20 mouse cellular contexts compared by ENCODE assay signal in the genomic region with DNA sequence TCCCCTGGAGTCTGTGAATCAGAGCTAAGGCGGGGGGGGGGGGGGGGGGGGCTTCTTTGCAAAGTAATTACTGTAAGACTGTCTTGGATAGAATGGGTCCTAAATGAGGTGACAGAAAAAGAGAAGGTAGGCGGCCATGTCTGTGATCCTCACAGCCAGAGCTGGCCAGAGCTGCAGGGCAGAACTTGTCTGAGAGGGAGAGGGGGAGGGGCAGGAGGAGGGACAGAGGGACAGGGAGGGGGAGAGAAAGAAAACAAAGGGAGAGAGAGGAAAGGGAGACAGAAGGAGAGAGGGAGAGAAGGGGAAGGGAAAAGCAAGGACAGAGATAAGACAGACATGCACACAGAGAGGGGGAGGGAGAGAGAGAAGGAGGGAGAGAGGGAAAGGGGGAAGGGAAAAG. TPM values are rescaled to one million over a fixed set of nuclear protein-coding genes. Genes with fewer than 3 reads are reported as not detected.
DNase-seq lines count a peak whose midpoint lies in the region; ATAC-seq and TF ChIP-seq lines count a peak whose summit lies in the region.
"Had no signal": no experiment of that assay in that cellular context is flagged by ENCODE, and none has a peak within 500 bp of the region (broad histone marks: within the 10 kb centered on the region; RNA-seq: fewer than 3 reads in every experiment).

No protein-coding gene starts in this region.

- ATAC-seq in midbrain, embryonic 16.5 days: no peak
- ATAC-seq: forebrain, embryonic 14.5 days; hindbrain, embryonic 16.5 days; inflammation-experienced regulatory T-cells, adult 6 months had no signal

- TF ChIP-seq CTCF in E14TG2a.4 (conservative IDR thresholded peaks at IDR 0.05; ENCODE audit: low read length): no peak

- peak; percentile 51 for DNase-seq in embryo, embryonic 10.5 days (ENCODE audit: low spot score)
- DNase-seq in embryo, embryonic 11 days: no peak
- DNase-seq in midbrain, embryonic 10.5 days (ENCODE audit: low spot score): no peak
- peak; percentile 25 for DNase-seq in embryonic facial prominence, embryonic 10.5 days (ENCODE audit: low spot score)
- DNase-seq in frontal cortex, adult 2 months (ENCODE audit: extremely low spot score in 1 of 2, low spot score in 1 of 2): no peak
- DNase-seq: adrenal gland, adult 8-10 months; adrenal gland, postnatal 36 days; cerebellum, adult 9-10 months; gastrocnemius, postnatal 10 days; heart, adult 18-20 months; heart, postnatal 14 days; kidney, adult 11 months had no signal

- no peak overlapping the region for H3K9ac ChIP-seq in midbrain, embryonic 16.5 days (ENCODE audit: low read depth, low read length)
- H3K9ac ChIP-seq: heart, embryonic 15.5 days; hindbrain, embryonic 12.5 days had no signal

- no peak overlapping the region for H3K4me2 ChIP-seq in midbrain, embryonic 16.5 days (ENCODE audit: low read length)
- H3K4me2 ChIP-seq: heart, embryonic 11.5 days; heart, embryonic 15.5 days; hindbrain, embryonic 12.5 days had no signal

- H3K27ac ChIP-seq in midbrain, embryonic 10.5 days (replicated peaks): peak overlapping the region; percentile 70
- no peak overlapping the region for H3K27ac ChIP-seq in midbrain, embryonic 16.5 days (ENCODE audit: low read length)
- peak overlapping the region; percentile 72 for H3K27ac ChIP-seq in embryonic facial prominence, embryonic 10.5 days (replicated peaks)
- H3K27ac ChIP-seq: heart, embryonic 15.5 days; hindbrain, embryonic 12.5 days had no signal

- no peaks in the 10 kb centered on the region for H3K9me3 ChIP-seq in midbrain, embryonic 10.5 days (replicated peaks)
- no peaks in the 10 kb centered on the region for H3K9me3 ChIP-seq in midbrain, embryonic 16.5 days (replicated peaks; ENCODE audit: control insufficient read depth, low read length, poor library complexity, severe bottlenecking)
- H3K9me3 ChIP-seq in E14TG2a.4 (ENCODE audit: low read length): peaks cover 12% of the 10 kb centered on the region
- H3K9me3 ChIP-seq in embryonic facial prominence, embryonic 10.5 days: no peaks in the 10 kb centered on the region
- H3K9me3 ChIP-seq: heart, embryonic 15.5 days; hindbrain, embryonic 12.5 days had no signal

- peaks cover 42% of the 10 kb centered on the region for H3K4me1 ChIP-seq in midbrain, embryonic 10.5 days
- H3K4me1 ChIP-seq in midbrain, embryonic 16.5 days (ENCODE audit: control insufficient read depth, insufficient read depth, low read length): peaks cover 3% of the 10 kb centered on the region
- H3K4me1 ChIP-seq in E14TG2a.4 (replicated peaks; ENCODE audit: low read depth, low read length): peaks cover 89% of the 10 kb centered on the region
- H3K4me1 ChIP-seq in embryonic facial prominence, embryonic 10.5 days: peaks cover 41% of the 10 kb centered on the region

- no peaks in the 10 kb centered on the region for H3K36me3 ChIP-seq in midbrain, embryonic 10.5 days
- no peaks in the 10 kb centered on the region for H3K36me3 ChIP-seq in midbrain, embryonic 16.5 days (ENCODE audit: control insufficient read depth, insufficient read depth, low read length)
- peaks cover 11% of the 10 kb centered on the region for H3K36me3 ChIP-seq in E14TG2a.4 (ENCODE audit: insufficient read depth, low read length)
- H3K36me3 ChIP-seq in embryonic facial prominence, embryonic 10.5 days (replicated peaks): no peaks in the 10 kb centered on the region
- H3K36me3 ChIP-seq: heart, embryonic 15.5 days; hindbrain, embryonic 12.5 days had no signal

- H3K4me3 ChIP-seq in midbrain, embryonic 10.5 days: no peak overlapping the region
- H3K4me3 ChIP-seq in midbrain, embryonic 16.5 days (ENCODE audit: low read depth, low read length): no peak overlapping the region
- peak overlapping the region; percentile 14; the same call in 1 of the 2 replicates for H3K4me3 ChIP-seq in E14TG2a.4 (replicated peaks; ENCODE audit: low read length)
- no peak overlapping the region for H3K4me3 ChIP-seq in embryonic facial prominence, embryonic 10.5 days
- H3K4me3 ChIP-seq: heart, embryonic 15.5 days; hindbrain, embryonic 12.5 days had no signal

- WGBS in midbrain, embryonic 10.5 days: 26% methylated on average over 1 of the region's 2 CpGs
- WGBS in midbrain, embryonic 16.5 days: 24% methylated on average over 2 of the region's 2 CpGs
- 12% methylated on average over 2 of the region's 2 CpGs for WGBS in embryonic facial prominence, embryonic 10.5 days

- no peaks in the 10 kb centered on the region for H3K27me3 ChIP-seq in midbrain, embryonic 10.5 days (ENCODE audit: low read depth, poor library complexity, severe bottlenecking)
- no peaks in the 10 kb centered on the region for H3K27me3 ChIP-seq in midbrain, embryonic 16.5 days (ENCODE audit: control insufficient read depth, insufficient read depth, low read depth, low read length)
- no peaks in the 10 kb centered on the region for H3K27me3 ChIP-seq in E14TG2a.4 (ENCODE audit: insufficient read depth, low read length)
- no peaks in the 10 kb centered on the region for H3K27me3 ChIP-seq in embryonic facial prominence, embryonic 10.5 days (replicated peaks; ENCODE audit: low read depth, poor library complexity, severe bottlenecking)
- H3K27me3 ChIP-seq: hindbrain, embryonic 12.5 days had no signal

RNA-seq across cellular contexts. Expression of a gene that starts 27.2 kb away (rescaled TPM):
- 0.58 and 1.1 TPM in 2 replicates for polyA plus RNA-seq in midbrain, embryonic 10.5 days (2016; fragmentation: Nextera tagmentation; extraction: Ambion mirVana)
- 1.2 and 1.3 TPM in 2 replicates for polyA plus RNA-seq in midbrain, embryonic 16.5 days (2015; fragmentation: Nextera tagmentation; extraction: Ambion mirVana)
- 0.41 and 0.69 TPM in 2 replicates for polyA plus RNA-seq in embryonic facial prominence, embryonic 10.5 days (2016; fragmentation: Nextera tagmentation; extraction: Ambion mirVana)
- 3.0 and 4.0 TPM in 2 replicates for polyA plus RNA-seq in frontal cortex, adult 2 months (2012; rRNA removed)

Comparison
In these comparisons a context has a peak if more than half of its experiments do, and no peak if none do; other contexts are left out.
1. DNase-seq: peak in embryo, embryonic 10.5 days (single experiment) and embryonic facial prominence, embryonic 10.5 days (single experiment); none in embryo, embryonic 11 days (single experiment), midbrain, embryonic 10.5 days (single experiment) and frontal cortex, adult 2 months (0 of 2).